Mouse (Mus musculus): ENCODE results near the gene Odf4.
"Not testable (repeated sequence)": the region's sequence is repeated elsewhere in the genome, so short reads cannot be mapped to it uniquely, and the experiment has no call there.

The Odf4 gene

GRCm38 (mm10) chr11:68946001-68946400 is 19.1 kb upstream of the Odf4 start:
- DNase-seq: no peak

- DNase-seq: no peak
These were observed 18.4 kb upstream of the Odf4 start for GRCm38 (mm10) chr11:68945245-68945644.

GRCm38 (mm10) chr11:68942731-68943130 is 15.8 kb upstream of the Odf4 start:
- no peak for DNase-seq

- no peak for DNase-seq
These were observed 13.6 kb upstream of the Odf4 start for GRCm38 (mm10) chr11:68940516-68940915.

GRCm38 (mm10) chr11:68939451-68940304 is 12.8 kb upstream of the Odf4 start:
- DNase-seq: peak; percentile 66

- not testable (repeated sequence) for DNase-seq
These were observed 10.1 kb upstream of the Odf4 start for GRCm38 (mm10) chr11:68936951-68937350.

GRCm38 (mm10) chr11:68933885-68934507 is 7.1 kb upstream of the Odf4 start:
- no peak for DNase-seq

GRCm38 (mm10) chr11:68929947-68930346 is 3.1 kb upstream of the Odf4 start:
- no peak for DNase-seq

GRCm38 (mm10) chr11:68924749-68925148 is 2.1 kb downstream of the Odf4 start:
- DNase-seq: no peak

- no peak for DNase-seq
These were observed 3.7 kb downstream of the Odf4 start for GRCm38 (mm10) chr11:68923191-68923590.

GRCm38 (mm10) chr11:68914566-68914965 is 12.3 kb downstream of the Odf4 start:
- no peak for DNase-seq

- no peak for DNase-seq
These were observed 15.2 kb downstream of the Odf4 start for GRCm38 (mm10) chr11:68911531-68912177.

- DNase-seq: no peak
These were observed 17.9 kb downstream of the Odf4 start for GRCm38 (mm10) chr11:68908846-68909503.

GRCm38 (mm10) chr11:68907251-68907650 is 19.6 kb downstream of the Odf4 start:
- DNase-seq: no peak

- DNase-seq: no peak
These were observed 20.5 kb downstream of the Odf4 start for GRCm38 (mm10) chr11:68906461-68906790.

GRCm38 (mm10) chr11:68905665-68906460 is 21.0 kb downstream of the Odf4 start:
- DNase-seq: no peak

GRCm38 (mm10) chr11:68905138-68905531 is 21.7 kb downstream of the Odf4 start:
- no peak for DNase-seq

- DNase-seq: peak in 1 of 2 experiments; percentile 66
These were observed 22.3 kb downstream of the Odf4 start for GRCm38 (mm10) chr11:68904375-68905137.

- no peak for DNase-seq
These were observed 23.1 kb downstream of the Odf4 start for GRCm38 (mm10) chr11:68903775-68904174.

- DNase-seq: no peak
These were observed 24.1 kb downstream of the Odf4 start for GRCm38 (mm10) chr11:68902823-68903222.

GRCm38 (mm10) chr11:68902367-68902766 is 24.5 kb downstream of the Odf4 start:
- no peak for DNase-seq

GRCm38 (mm10) chr11:68902047-68902364 is 24.9 kb downstream of the Odf4 start:
- no peak for DNase-seq
